Mouse (Mus musculus): ENCODE data around the gene Ifi44. TPM values are rescaled to one million over a fixed set of nuclear protein-coding genes. Genes with fewer than 3 reads are reported as not detected.
A peak's percentile ranks its signal among the peaks of the same experiment; 100 is the strongest.

The Ifi44 gene
- polyA plus RNA-seq, 1 experiment from 2014 or later = 0.36 TPM

- ATAC-seq (ENCODE audit: insufficient read depth) (no peak), DNase-seq (peak; percentile 35)
- Histone ChIP-seq H3K4me2 (no peak overlapping the region), H3K9me3 (ENCODE audit: low read depth, low read length) (no peaks in the 10 kb centered on the region), H3K27me3 (ENCODE audit: insufficient read depth, low read length) (no peaks in the 10 kb centered on the region), H3K4me3 (ENCODE audit: low read depth, low read length) (no peak overlapping the region), H3K9ac (no peak overlapping the region), H3K4me1 (ENCODE audit: insufficient read depth) (no peaks in the 10 kb centered on the region), H3K27ac (ENCODE audit: low read depth) (no peak overlapping the region), H3K36me3 (ENCODE audit: insufficient read depth) (no peaks in the 10 kb centered on the region)
- TF ChIP-seq CTCF (IDR thresholded peaks at IDR 0.05; ENCODE audit: low read depth) = no peak
- WGBS = 80% methylated on average over 4 of the region's 4 CpGs
Measured at GRCm38 (mm10) chr3:151707335-151707734, 42.4 kb downstream of the Ifi44 start.

Other genes with a start within 250 kb of the Ifi44 start
- not detected in 2 replicates for gene Ifi44l, start 12.9 kb upstream of the Ifi44 start, polyA plus RNA-seq (2014; fragmentation: Nextera tagmentation; extraction: Ambion mirVana)
- gene Ptgfr, start 87.7 kb upstream of the Ifi44 start, polyA plus RNA-seq (2014; fragmentation: Nextera tagmentation; extraction: Ambion mirVana) = 0.28 and 0.65 TPM in 2 replicates

Measured in lung, embryonic 14.5 days (tissue).